In genomic region chr3:55242422-55243055, GRCm38 (mm10) we compare ENCODE assay signal across 8 mouse cellular contexts. TPM values are rescaled to one million over a fixed set of nuclear protein-coding genes. Genes with fewer than 3 reads are reported as not detected.
DNase-seq lines count a peak whose midpoint lies in the region; ATAC-seq and TF ChIP-seq lines count a peak whose summit lies in the region.

No protein-coding gene starts in this region.

- TF ChIP-seq CTCF in left cerebral cortex, adult 2 months (IDR thresholded peaks at IDR 0.05): peak; percentile 36

- H3K4me1 ChIP-seq in hindbrain, embryonic 16.5 days (ENCODE audit: control insufficient read depth, insufficient read depth, low read depth, low read length): peaks cover 19% of the 10 kb centered on the region

- peak; percentile 42 for DNase-seq in WW6 (ENCODE audit: low read depth, low spot score)
- peak; percentile 94 for DNase-seq in embryo, embryonic 10 days (ENCODE audit: low spot score)
- DNase-seq in gastrocnemius, adult 8-10 months (ENCODE audit: low spot score in 2 of 2): peak; percentile 66 to 75
- peak; percentile 83 to 88 for DNase-seq in left cerebral cortex, adult 2 months (ENCODE audit: extremely low spot score in 1 of 2, low spot score in 2 of 2)
- peak; percentile 68 to 82 for DNase-seq in lung, postnatal 4 days
- DNase-seq in right cerebral cortex, postnatal 4 days: peak; percentile 86
- DNase-seq in thymus, postnatal 0 days (ENCODE audit: low spot score): no peak

- H3K9ac ChIP-seq in hindbrain, embryonic 16.5 days (ENCODE audit: low read depth, low read length): peak overlapping the region; percentile 99

- intact Hi-C loops in left cerebral cortex, adult 2 months (cut with DNase I): loop anchor here (1.0 to 10.0 kb wide), 3 partner anchors 88 to 222 kb away; no protein-coding TSS in a partner anchor

- 0 out of 2 replicates have a peak, but pooled peaks cover 3% of the 10 kb centered on the region for H3K36me3 ChIP-seq in hindbrain, embryonic 16.5 days (ENCODE audit: control insufficient read depth, insufficient read depth, low read length)

- ATAC-seq in hindbrain, embryonic 16.5 days: peak; percentile 96

- peak overlapping the region; percentile 83 for H3K4me2 ChIP-seq in hindbrain, embryonic 16.5 days (ENCODE audit: low read length)

- no peaks in the 10 kb centered on the region for H3K9me3 ChIP-seq in hindbrain, embryonic 16.5 days (ENCODE audit: control insufficient read depth, low read length)

- peak overlapping the region; percentile 91 for H3K4me3 ChIP-seq in hindbrain, embryonic 16.5 days (ENCODE audit: low read length)
- H3K4me3 ChIP-seq in left cerebral cortex, adult 2 months: peak overlapping the region; percentile 81

- WGBS in hindbrain, embryonic 16.5 days: 2% methylated on average over 36 of the region's 45 CpGs

- peak overlapping the region; percentile 99 for H3K27ac ChIP-seq in hindbrain, embryonic 16.5 days (ENCODE audit: low read depth, low read length)
- peak overlapping the region; percentile 96 for H3K27ac ChIP-seq in left cerebral cortex, adult 2 months

- H3K27me3 ChIP-seq in hindbrain, embryonic 16.5 days (replicated peaks; ENCODE audit: control insufficient read depth, insufficient read depth, low read length): no peaks in the 10 kb centered on the region

RNA-seq across cellular contexts. Expression of gene Dclk1, which starts 0.4 kb away (rescaled TPM):
- 1 to 10 TPM; 2.0 to 3.1 (median 2.5) TPM for total RNA-seq in gastrocnemius, adult 8-10 months (2022)
- polyA plus RNA-seq in hindbrain, embryonic 16.5 days (2015; fragmentation: Nextera tagmentation; extraction: Ambion mirVana): 234 and 262 TPM in 2 replicates
- total RNA-seq in left cerebral cortex, adult 2 months (2021): 100 to 1,000 TPM; 871 to 963 TPM
- 2.6 and 3.3 TPM in 2 replicates for polyA plus RNA-seq in thymus, postnatal 0 days (2015; fragmentation: Nextera tagmentation; extraction: Ambion mirVana)

Comparison
In these comparisons a context has a peak if more than half of its experiments do, and no peak if none do; other contexts are left out.
1. RNA of gene Dclk1, which starts 0.4 kb away (total RNA-seq): 871 to 963 TPM in left cerebral cortex, adult 2 months; 2.0 to 3.1 TPM in gastrocnemius, adult 8-10 months; every median in the first group is over 100 times any median in the second.